Mouse (Mus musculus) embryonic facial prominence, embryonic 10.5 days (tissue): ENCODE data around the gene Bzw1. TPM values are rescaled to one million over a fixed set of nuclear protein-coding genes. Genes with fewer than 3 reads are reported as not detected.

ENCODE experiments used
- DNase-seq: peaks from one replicate; pipeline ENCODE4 v3.0.0-alpha.2; 2017; ENCODE audit warnings: low spot score
- H3K27ac ChIP-seq: fragments of 300-500 bp; sonication (generic); replicated peaks from 2 replicates; pipeline ENCODE4 v1.5.1; 2016; ENCODE audit warnings: mild to moderate bottlenecking
- H3K27me3 ChIP-seq: fragments of 300-500 bp; sonication (generic); replicated peaks from 2 replicates; pipeline ENCODE4 v1.6.1; 2016; ENCODE audit warnings: low read depth, mild to moderate bottlenecking; ENCODE audit not compliant: poor library complexity, severe bottlenecking
- H3K36me3 ChIP-seq: fragments of 300-500 bp; sonication (generic); replicated peaks from 2 replicates; pipeline ENCODE4 v1.6.1; 2016; ENCODE audit warnings: mild to moderate bottlenecking, moderate library complexity
- H3K4me1 ChIP-seq: fragments of 300-500 bp; sonication (generic); 2 replicates; pipeline ENCODE4 v1.6.1; 2016
- H3K4me3 ChIP-seq: fragments of 300-500 bp; sonication (generic); 2 replicates; pipeline ENCODE4 v1.5.1; 2016; ENCODE audit warnings: mild to moderate bottlenecking, moderate library complexity
- H3K9me3 ChIP-seq: fragments of 300-500 bp; sonication (generic); 2 replicates; pipeline ENCODE4 v1.6.1; 2016; ENCODE audit warnings: mild to moderate bottlenecking
- WGBS: fragments of 180-500 bp; shearing (Covaris S2); methylation state at CpG from one replicate; pipeline ENCODE4 v1.1.7; 2016; 5-methylcytosine and 5-hydroxymethylcytosine counted together
- polyA plus RNA-seq: library from polyadenylated mRNA; unstranded; fragments of >200 nt; fragmentation: Nextera tagmentation; extraction: Ambion mirVana; gene quantifications from 2 replicates; pipeline ENCODE4 v1.2.1, GENCODE M21; 2016

Gene Bzw1
- polyA plus RNA-seq, 1 experiment from 2014 or later: 444 TPM

DNA sequence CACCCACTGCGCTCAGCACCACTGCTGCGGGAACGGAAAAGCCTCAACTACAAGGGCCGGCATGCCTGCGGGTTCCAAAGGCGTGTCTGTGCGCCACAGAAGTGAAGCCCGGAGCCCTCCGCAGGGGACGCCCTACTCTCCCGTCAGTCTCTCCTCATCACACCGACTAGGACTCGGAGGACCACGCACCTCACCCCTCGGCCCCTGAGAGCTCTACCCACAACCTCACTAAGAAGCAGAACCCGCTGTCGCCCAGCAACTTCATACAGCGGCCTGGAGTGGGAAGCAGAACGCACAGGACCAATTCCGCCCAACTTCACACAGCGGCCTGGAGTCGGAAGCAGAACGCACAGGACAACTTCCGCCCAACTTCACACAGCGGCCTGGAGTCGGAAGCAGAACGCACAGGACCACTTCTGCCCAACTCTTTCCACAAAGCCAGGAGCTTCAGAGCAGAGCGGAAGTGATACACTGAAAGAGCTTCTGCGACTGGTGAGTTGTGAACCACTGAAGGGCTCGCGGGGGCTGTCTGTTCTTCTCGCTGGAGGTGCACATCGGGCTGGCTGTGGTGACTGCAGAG, 52.5 kb downstream of the Bzw1 start, which contains the start of the genes Nif3l1 and Ppil3:
Nif3l1 (plus strand) TSS at position 9 of the 580 bp plus-strand sequence.
Ppil3 (minus strand) TSS at position 344 of the 580 bp plus-strand sequence.
- H3K4me3 ChIP-seq: peak within 1 kb of the TSS; percentile 72
- DNase-seq: peak; percentile 88
- WGBS: under 1% methylated on average over 33 of the region's 33 CpGs
- H3K4me1 ChIP-seq: peaks cover 22% of the 10 kb centered on the region
- no peaks in the 10 kb centered on the region for H3K9me3 ChIP-seq
- no peaks in the 10 kb centered on the region for H3K27me3 ChIP-seq
- peak within 1 kb of the TSS; percentile 91 for H3K27ac ChIP-seq
- H3K36me3 ChIP-seq: peaks cover 55% of the 10 kb centered on the region

DNA sequence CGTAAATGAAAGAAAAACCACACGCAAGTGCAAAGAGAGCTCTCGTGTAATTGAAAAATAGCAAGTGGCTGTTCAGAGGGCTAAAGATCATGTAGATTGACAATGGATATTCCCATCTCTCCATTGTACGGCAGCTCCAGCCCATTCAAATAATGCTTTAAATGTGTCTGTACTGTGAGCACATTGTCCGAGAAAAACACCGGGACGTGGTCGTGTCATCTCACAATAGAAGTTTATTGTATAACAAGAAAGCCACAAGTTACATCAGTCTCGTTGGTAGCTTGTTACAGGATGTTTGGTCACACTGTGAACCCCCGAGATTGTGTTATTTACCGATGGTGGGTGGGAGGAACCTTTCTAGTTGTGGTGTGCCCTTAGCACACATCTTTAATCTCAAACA, 53.2 kb downstream of the Bzw1 start:
- Histone ChIP-seq H3K4me1 (peaks cover 22% of the 10 kb centered on the region), H3K4me3 (peak overlapping the region; percentile 72), H3K9me3 (no peaks in the 10 kb centered on the region), H3K27me3 (no peaks in the 10 kb centered on the region), H3K36me3 (peaks cover 55% of the 10 kb centered on the region), H3K27ac (peak overlapping the region; percentile 91)
- WGBS: 14% methylated on average over 11 of the region's 11 CpGs
- no peak for DNase-seq

DNA sequence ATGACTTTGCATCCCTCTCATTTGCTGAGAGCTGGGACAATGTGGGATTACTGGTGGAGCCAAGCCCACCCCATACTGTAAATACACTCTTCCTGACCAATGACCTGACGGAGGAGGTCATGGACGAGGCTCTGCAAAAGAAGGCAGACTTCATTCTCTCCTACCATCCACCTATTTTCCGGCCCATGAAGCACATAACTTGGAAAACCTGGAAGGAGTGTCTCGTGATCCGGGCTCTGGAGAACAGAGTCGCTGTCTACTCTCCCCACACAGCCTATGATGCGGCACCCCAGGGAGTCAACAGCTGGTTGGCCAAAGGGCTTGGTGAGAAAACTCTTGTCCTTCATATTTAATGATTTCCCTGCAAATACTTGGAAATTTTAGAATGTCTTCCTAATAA, 55.1 kb downstream of the Bzw1 start:
- Histone ChIP-seq H3K27ac (no peak overlapping the region), H3K4me3 (no peak overlapping the region), H3K4me1 (peaks cover 22% of the 10 kb centered on the region), H3K27me3 (no peaks in the 10 kb centered on the region), H3K36me3 (peaks cover 57% of the 10 kb centered on the region), H3K9me3 (no peaks in the 10 kb centered on the region)
- DNase-seq: no peak
- WGBS: 95% methylated on average over 7 of the region's 7 CpGs

DNA sequence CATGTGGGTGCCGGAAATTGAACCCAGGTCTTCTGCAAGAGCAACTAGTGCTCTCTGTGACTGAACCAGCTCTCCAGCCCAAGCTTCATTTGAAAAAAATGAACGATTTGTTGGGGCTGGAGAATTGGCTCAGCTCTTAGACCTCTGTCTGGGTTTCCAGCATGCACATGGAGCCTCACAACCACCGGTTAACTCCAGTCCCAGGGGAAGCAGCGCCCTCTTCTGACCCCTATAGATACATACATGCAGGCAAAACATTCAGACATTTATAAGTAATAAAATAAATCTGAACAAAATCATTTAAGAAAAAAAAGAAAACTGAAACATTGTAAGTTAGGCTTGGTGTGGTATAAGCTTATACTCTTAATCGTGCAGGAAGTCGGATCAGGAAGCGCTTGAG, 55.7 kb downstream of the Bzw1 start:
- Histone ChIP-seq H3K36me3 (peaks cover 63% of the 10 kb centered on the region), H3K4me1 (peaks cover 22% of the 10 kb centered on the region), H3K9me3 (no peaks in the 10 kb centered on the region; the same call in 1 of the 2 replicates), H3K4me3 (no peak overlapping the region), H3K27ac (no peak overlapping the region), H3K27me3 (no peaks in the 10 kb centered on the region)
- no peak for DNase-seq
- WGBS: 89% methylated on average over 7 of the region's 7 CpGs

DNA sequence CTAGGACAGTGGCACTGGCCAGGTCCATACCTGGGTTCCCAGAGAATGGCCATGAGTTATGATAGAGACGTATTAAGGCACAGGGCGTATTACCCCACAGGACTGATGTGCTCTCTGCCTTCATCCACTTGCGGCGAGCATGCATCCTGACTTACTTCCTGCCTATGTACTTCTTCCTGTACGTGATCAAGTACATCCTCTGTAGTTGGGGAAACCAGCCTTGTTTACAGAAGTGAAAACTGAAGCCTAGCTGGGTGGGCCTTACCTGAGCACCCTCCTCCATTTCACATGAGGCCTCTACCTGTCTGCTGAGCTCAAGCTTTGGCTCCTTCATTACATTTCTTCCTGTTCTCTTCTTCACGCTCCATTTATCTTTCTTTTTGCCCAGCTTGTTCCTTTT, 61.6 kb downstream of the Bzw1 start:
- no peak for DNase-seq
- H3K27me3 ChIP-seq: no peaks in the 10 kb centered on the region
- no peaks in the 10 kb centered on the region for H3K4me1 ChIP-seq
- 94% methylated on average over 6 of the region's 6 CpGs for WGBS
- peaks cover 96% of the 10 kb centered on the region for H3K36me3 ChIP-seq
- H3K4me3 ChIP-seq: no peak overlapping the region
- H3K9me3 ChIP-seq: no peaks in the 10 kb centered on the region; the same call in 1 of the 2 replicates
- no peak overlapping the region for H3K27ac ChIP-seq

Other genes starting within 250 kb of the Bzw1 start
- gene Aox4, start 182.5 kb upstream of the Bzw1 start, polyA plus RNA-seq: 0.12 TPM in 1 of 2 replicates, not detected in the other
- gene Aox2, start 114.6 kb upstream of the Bzw1 start, polyA plus RNA-seq: 0.03 and 0.04 TPM in 2 replicates
- gene Clk1, start 31.2 kb downstream of the Bzw1 start, polyA plus RNA-seq: 139 and 160 TPM in 2 replicates
- 76.9 and 78.4 TPM in 2 replicates for gene Nif3l1, start 52.3 kb downstream of the Bzw1 start, polyA plus RNA-seq
- 63.3 and 69.2 TPM in 2 replicates for gene Ppil3, start 52.6 kb downstream of the Bzw1 start, polyA plus RNA-seq
- gene Orc2, start 112.2 kb downstream of the Bzw1 start, polyA plus RNA-seq: 52.3 and 54.8 TPM in 2 replicates
- gene Fam126b, start 193.4 kb downstream of the Bzw1 start, polyA plus RNA-seq: 5.7 and 6.3 TPM in 2 replicates
- gene Ndufb3, start 193.5 kb downstream of the Bzw1 start, polyA plus RNA-seq: 135 and 140 TPM in 2 replicates